Mouse (Mus musculus) cerebellum, adult 2 months (tissue): Measurements from ENCODE around the gene Phf21b. TPM values are rescaled to one million over a fixed set of nuclear protein-coding genes. Genes with fewer than 3 reads are reported as not detected.

Experiments used
- DNase-seq, 2 experiments: peaks; one replicate each; pipeline ENCODE4 v3.0.0; 2021
- H3K27ac ChIP-seq: fragments of 200-500 bp; 2 replicates; pipeline ENCODE4 v1.5.1; 2012; ENCODE audit warnings: low read length, control low read depth, inconsistent platforms; ENCODE audit not compliant: insufficient read depth
- H3K27me3 ChIP-seq: fragments of 200-500 bp; 2 replicates; pipeline ENCODE4 v1.6.1; 2012; ENCODE audit warnings: inconsistent platforms, mild to moderate bottlenecking, low read length, moderate library complexity; ENCODE audit not compliant: control insufficient read depth, insufficient read depth
- H3K4me1 ChIP-seq: fragments of 200-500 bp; 2 replicates; pipeline ENCODE4 v1.6.1; 2011; ENCODE audit warnings: low read length; ENCODE audit not compliant: control insufficient read depth, insufficient read depth
- H3K4me3 ChIP-seq: fragments of 200-500 bp; replicated peaks from 2 replicates; pipeline ENCODE3; 2011; ENCODE audit warnings: mild to moderate bottlenecking, low read depth, low read length, control low read depth; ENCODE audit not compliant: insufficient read depth
- CTCF ChIP-seq: fragments of 200-500 bp; IDR thresholded peaks from 2 replicates; pipeline ENCODE4 v1.5.1; 2011; ENCODE audit warnings: low read depth, mild to moderate bottlenecking, control low read depth, low read length, moderate library complexity, borderline replicate concordance; ENCODE audit not compliant: insufficient read depth
- POLR2A ChIP-seq: fragments of 200-500 bp; IDR thresholded peaks from 2 replicates; pipeline ENCODE4 v1.6.1; 2011; ENCODE audit warnings: low read length, control low read depth, borderline replicate concordance; ENCODE audit not compliant: insufficient read depth
- WGBS: fragments of 180-500 bp; shearing (Covaris S2); methylation state at CpG from one replicate; pipeline ENCODE4 v1.1.7; 2018; 5-methylcytosine and 5-hydroxymethylcytosine counted together
- polyA plus RNA-seq: library from polyadenylated mRNA; depleted of rRNA; stranded (reverse); fragments of >200 nt; gene quantifications from 2 replicates; pipeline ENCODE4 v1.2.3, GENCODE M21; 2012

Phf21b gene
- polyA plus RNA-seq, 1 experiment, result 36.5 TPM

- H3K27me3 ChIP-seq, result no peaks in the 10 kb centered on the region
- H3K4me1 ChIP-seq, result no peaks in the 10 kb centered on the region; the same call in 1 of the 2 replicates
- no peak overlapping the region for H3K4me3 ChIP-seq
- 43% methylated on average over 12 of the region's 12 CpGs for WGBS
- peak; percentile 27 to 34 for DNase-seq
- no peak overlapping the region for H3K27ac ChIP-seq
- TF ChIP-seq POLR2A (no peak), CTCF (no peak)
Observed at GRCm38 (mm10) chr15:84888066-84888465, 32.2 kb upstream of the Phf21b start.

GRCm38 (mm10) chr15:84877029-84877815 is 21.4 kb upstream of the Phf21b start:
- Histone ChIP-seq H3K27ac (no peak overlapping the region), H3K4me3 (no peak overlapping the region), H3K4me1 (no peaks in the 10 kb centered on the region), H3K27me3 (no peaks in the 10 kb centered on the region)
- TF ChIP-seq POLR2A (no peak), CTCF (no peak)
- no peak for DNase-seq
- WGBS, result 77% methylated on average over 12 of the region's 12 CpGs

GRCm38 (mm10) chr15:84873867-84874266 is 18.0 kb upstream of the Phf21b start:
- no peak for DNase-seq
- H3K27ac ChIP-seq, result no peak overlapping the region
- 68% methylated on average over 4 of the region's 4 CpGs for WGBS
- H3K27me3 ChIP-seq, result no peaks in the 10 kb centered on the region
- H3K4me3 ChIP-seq, result no peak overlapping the region
- TF ChIP-seq CTCF (no peak), POLR2A (no peak)
- H3K4me1 ChIP-seq, result no peaks in the 10 kb centered on the region

- H3K4me3 ChIP-seq, result no peak overlapping the region
- H3K27ac ChIP-seq, result no peak overlapping the region
- TF ChIP-seq CTCF (no peak), POLR2A (no peak)
- 89% methylated on average over 11 of the region's 11 CpGs for WGBS
- no peaks in the 10 kb centered on the region for H3K4me1 ChIP-seq
- no peak for DNase-seq
- H3K27me3 ChIP-seq, result no peaks in the 10 kb centered on the region
Observed at GRCm38 (mm10) chr15:84873079-84873478, 17.2 kb upstream of the Phf21b start.

DNA sequence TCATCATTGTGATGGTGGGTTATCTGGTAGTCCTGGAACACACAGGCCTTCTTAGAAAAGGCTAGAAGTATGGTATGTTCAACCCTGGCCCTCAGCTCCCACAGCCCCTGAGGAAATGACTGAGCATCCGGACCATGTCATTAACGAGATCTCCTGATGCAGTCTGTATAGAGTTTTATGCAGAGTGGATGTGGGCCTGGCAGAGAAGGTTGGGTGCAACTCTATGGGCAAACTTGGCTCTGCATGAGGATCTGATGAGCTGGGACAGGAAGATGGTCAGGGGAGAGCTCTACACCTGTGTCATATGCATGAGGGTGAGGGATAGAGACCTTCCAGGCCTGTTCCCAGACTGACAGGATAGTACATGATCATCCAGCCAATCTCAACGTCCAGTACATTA is 16.0 kb upstream of the Phf21b start:
- Histone ChIP-seq H3K27me3 (no peaks in the 10 kb centered on the region), H3K4me1 (no peaks in the 10 kb centered on the region), H3K27ac (no peak overlapping the region), H3K4me3 (no peak overlapping the region)
- TF ChIP-seq CTCF (no peak), POLR2A (no peak)
- no peak for DNase-seq
- WGBS, result 80% methylated on average over 3 of the region's 3 CpGs

GRCm38 (mm10) chr15:84861911-84862310 is 6.1 kb upstream of the Phf21b start:
- no peak for DNase-seq
- WGBS, result 85% methylated on average over 8 of the region's 8 CpGs
- TF ChIP-seq CTCF (no peak), POLR2A (no peak)
- no peaks in the 10 kb centered on the region for H3K27me3 ChIP-seq
- no peak overlapping the region for H3K4me3 ChIP-seq
- H3K4me1 ChIP-seq, result 0 out of 2 replicates have a peak, but pooled peaks cover 6% of the 10 kb centered on the region
- no peak overlapping the region for H3K27ac ChIP-seq

DNA sequence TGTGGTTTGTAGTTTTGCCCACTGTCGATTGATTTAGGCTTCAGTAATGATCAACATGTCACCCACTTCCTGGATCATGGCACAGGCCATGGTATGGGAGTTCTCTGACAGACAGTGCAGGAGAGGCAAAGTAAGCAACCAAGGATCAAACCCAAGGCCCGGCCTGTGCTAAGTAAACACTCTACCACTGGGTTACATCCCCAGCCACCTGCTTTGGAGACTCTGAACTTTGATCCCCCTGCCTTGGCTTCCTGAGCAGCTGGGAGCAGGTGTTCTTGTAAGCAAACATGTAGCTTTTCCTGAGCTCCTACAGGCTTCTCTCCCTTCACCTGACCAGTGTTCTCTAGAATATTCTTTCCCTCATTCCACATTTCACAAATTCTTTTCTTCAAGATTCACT is 1.8 kb upstream of the Phf21b start:
- no peak for DNase-seq
- 52% methylated on average over 2 of the region's 2 CpGs for WGBS
- TF ChIP-seq POLR2A (no peak), CTCF (no peak)
- Histone ChIP-seq H3K27me3 (no peaks in the 10 kb centered on the region), H3K4me3 (no peak overlapping the region), H3K4me1 (0 out of 2 replicates have a peak, but pooled peaks cover 7% of the 10 kb centered on the region), H3K27ac (no peak overlapping the region)
